Mouse (Mus musculus) heart, postnatal 4 days (tissue): ENCODE results near the gene Tcf3. TPM values are rescaled to one million over a fixed set of nuclear protein-coding genes. Genes with fewer than 3 reads are reported as not detected.

ENCODE experiments used
- DNase-seq: peaks from one replicate; pipeline ENCODE4 v3.0.0; 2021
- microRNA-seq, 2 experiments: library from miRNA; unstranded; fragments of <30 nt; microRNA quantifications; one replicate each; pipeline ENCODE4 v1.2.0; 2021 to 2022
- total RNA-seq, 2 experiments: library from RNA; stranded (reverse); gene quantifications; 2 replicates each; pipeline ENCODE4 v1.2.3; 2021

Gene Tcf3
- total RNA-seq, 2 experiments from 2014 or later = 58.6 to 60.1 TPM

DNA sequence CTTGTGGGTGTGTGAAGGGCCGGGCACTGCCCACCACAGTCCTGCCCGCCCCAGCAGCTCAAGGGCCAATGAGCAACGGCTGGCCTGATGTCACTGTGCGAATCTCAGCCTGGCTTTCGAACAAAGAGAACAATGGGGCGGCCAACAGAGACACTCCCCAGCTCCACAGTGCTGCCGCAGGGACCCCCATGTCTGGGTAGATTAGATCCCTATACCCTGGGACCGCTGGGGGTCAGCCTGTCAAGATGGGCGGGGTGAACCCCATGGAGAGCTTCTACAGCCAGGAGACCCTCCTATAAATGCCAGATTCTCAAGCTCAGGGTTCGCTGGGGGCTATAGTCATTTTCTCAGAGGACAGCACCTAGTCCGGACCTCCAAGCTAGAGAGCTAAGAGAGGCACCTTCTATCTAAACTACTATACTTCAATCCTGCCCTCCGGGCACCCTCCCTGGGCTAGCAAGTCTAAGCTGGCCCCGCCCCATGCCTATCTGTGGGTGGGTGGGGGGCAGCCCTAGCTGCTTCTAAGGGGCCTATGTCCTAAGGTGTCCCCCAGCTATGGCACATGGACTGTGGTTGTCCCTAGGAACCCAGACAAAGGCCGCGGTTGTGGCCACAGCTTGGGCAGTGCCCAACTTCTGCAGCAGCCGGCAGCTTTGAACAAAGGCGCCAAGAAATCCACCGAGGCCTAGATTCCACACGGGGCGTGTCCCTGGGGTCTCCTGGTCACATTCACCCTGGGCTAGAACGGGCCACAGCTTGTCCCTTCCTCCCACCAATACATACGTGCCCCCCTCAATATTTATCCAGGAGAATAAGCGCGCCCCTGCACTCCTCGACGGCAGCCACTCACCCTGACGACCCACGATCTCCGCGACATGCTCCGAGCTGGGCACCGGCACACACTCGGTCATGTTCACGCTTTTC is 47.4 kb downstream of the Tcf3 start:
- DNase-seq = peak; percentile 71

DNA sequence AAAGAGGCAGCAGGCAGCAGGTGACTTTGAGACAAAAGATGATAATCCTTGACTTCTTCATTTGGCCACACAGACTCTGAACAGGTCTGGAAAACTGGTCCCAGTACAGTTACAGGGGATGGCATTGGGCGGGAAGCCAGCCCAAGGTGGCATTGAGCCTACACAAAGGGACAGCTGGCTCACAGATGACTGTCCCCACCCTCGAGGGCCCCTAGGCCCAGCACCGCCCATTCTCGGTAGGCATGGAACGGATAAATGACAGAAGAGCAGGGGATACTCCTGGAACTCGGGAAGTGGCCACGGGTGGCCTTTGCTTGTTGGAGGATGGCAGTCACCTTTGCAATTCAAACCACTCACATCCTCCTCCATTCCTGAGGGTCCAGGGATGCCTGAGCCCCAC is 48.1 kb downstream of the Tcf3 start:
- no peak for DNase-seq

DNA sequence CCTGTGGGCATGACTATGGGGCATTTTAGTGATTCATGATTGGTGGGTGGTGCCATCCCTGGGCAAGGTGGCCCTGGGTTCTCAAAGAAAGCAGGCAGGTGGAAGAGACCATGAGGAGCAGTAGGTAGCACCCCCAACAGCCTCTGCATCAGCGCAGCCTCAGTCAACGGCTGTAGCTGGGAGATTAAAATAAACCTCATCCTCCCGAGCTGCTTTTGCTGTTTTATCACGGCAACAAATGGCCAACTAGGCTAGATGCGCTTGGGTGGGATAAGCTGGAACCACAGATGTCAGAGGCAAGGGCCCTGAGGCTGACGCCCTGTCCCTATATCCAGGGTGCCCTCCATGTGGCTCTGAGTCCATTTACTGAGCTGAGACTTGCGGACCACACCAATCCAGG is 48.7 kb downstream of the Tcf3 start:
- no peak for DNase-seq

DNA sequence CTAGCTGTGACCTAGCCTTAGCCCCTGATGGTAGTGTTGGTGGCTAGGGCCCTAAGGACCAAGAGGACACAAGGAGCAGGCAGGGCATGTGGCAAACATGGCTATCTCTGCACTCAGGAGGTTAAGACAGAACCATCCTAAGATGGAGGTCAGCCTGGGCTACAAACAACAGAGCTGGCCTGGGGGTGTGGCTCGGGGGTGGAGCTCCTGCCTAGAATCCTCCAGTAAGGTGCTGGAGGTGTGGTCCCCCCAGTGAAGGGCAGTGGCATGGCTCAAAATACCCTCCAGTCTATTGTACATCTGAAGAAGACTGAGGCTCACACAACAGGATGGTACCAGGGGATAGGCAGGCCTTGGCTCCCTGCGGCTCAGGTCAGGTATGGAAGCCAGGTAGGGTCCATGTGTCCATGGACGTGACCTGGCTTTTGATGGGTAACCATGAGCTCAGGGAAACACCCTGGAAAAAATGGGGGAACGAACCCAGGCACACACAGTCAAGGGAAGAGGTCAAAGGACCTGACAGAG is 49.3 kb downstream of the Tcf3 start:
- DNase-seq = no peak

DNA sequence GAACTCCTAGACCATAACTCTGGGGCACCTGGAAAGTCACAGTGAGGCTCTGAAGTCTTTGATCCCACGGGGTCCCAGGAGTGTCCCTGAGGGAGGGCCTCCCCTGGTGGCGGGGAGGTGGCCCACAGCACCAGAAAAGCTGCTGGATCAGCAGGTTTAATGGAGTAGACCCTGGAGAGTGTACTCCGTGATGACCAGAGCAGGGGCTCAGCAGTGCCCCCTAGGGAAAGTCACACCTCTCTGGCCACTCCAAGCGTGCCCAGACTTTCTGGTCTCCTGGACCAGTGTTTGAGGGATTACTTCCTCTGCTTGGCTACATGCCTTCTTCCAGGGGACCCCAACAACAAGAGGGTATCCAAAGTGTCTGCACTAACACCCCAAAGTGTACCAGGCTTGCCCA is 50.0 kb downstream of the Tcf3 start:
- DNase-seq = no peak

DNA sequence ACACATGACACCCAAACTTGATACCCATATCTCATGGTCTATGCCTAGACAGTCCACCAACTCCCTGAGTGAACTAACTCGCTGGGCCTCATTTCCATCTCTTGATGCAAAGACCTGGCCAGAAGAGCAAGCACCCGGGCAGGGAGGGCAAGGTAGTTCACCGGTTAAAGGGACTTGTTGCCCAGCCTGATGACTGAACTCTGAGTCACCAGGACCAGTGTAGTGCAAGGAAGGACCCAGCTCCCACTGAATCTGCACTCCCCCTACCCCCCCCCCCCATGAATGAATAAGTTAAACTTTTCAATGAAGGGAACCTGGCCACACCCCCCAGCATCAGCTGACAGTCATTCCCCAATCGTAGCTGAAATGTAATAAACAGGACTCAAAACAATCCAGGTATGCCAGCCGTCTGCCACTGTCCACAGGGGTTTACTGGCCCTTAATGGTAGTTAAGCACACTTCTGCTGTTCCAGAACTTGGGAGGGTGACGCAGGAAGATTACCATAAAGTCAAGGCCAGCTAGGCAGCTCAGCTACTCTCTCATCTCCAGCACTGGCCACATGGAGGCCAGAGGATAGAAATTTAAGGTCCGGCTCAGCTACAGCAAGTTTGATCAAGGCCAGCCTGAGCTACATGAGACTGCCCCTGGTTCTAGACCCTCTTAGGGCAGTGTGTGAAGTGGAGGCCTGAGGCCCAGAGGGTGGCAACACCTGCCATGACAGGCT is 50.6 kb downstream of the Tcf3 start:
- DNase-seq = no peak

DNA sequence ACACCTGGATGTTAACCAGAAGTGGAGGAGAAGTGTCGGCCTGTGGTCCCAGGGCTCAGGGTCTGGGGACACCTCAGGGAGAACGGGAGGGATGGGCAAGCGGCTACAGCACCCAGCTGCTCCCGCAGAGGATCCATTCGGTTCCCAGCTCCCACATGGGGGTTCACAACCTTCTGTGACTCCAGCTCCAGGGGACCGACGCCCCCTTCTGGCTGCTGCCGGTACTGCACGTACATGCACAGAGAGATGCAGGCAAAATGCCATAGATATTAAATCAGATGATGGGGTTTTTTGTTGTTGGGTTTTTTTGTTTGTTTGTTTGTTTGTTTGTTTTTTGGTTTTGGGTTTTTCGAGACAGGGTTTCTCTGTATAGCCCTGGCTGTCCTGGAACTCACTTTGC is 55.7 kb downstream of the Tcf3 start:
- DNase-seq = peak; percentile 59

DNA sequence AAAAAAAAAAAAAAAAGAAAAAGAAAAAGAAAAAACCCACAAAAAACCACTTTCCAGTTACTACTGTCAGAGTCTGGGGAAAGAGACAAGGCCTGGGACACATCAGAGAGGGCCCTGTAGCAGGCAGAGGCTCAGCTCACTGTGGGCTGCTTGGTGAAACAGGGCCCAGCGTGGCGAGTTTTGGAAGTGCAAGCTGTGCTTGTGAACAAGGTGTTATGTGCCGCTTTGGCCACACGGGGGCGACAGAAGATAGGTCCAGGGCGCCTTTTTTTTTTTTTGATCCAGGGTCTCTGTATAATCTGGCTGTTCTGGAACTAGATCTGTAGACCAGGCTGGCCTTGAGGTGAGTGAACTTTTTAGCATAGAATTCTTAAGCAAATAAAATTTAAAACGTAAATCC is 57.3 kb downstream of the Tcf3 start:
- peak; percentile 98 for DNase-seq

DNA sequence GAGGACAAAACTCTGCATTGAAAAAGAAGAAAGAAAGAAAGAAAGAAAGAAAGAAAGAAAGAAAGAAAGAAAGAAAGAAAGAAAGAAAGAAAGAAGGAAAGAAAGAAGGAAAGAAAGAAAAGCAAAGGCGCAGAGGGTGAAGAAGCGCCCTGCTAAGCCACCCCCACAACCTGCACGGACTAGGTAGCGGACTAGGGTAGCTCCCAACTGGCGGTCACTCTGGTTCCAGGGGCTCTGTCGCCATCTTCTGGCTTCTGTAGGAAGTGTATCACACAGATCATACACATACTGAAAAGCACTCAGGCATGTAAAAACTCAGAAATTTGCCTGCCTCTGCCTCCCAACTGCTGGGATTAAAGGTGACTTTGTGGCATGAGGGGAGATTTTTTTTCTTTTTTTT is 59.4 kb downstream of the Tcf3 start:
- peak; percentile 87 for DNase-seq

DNA sequence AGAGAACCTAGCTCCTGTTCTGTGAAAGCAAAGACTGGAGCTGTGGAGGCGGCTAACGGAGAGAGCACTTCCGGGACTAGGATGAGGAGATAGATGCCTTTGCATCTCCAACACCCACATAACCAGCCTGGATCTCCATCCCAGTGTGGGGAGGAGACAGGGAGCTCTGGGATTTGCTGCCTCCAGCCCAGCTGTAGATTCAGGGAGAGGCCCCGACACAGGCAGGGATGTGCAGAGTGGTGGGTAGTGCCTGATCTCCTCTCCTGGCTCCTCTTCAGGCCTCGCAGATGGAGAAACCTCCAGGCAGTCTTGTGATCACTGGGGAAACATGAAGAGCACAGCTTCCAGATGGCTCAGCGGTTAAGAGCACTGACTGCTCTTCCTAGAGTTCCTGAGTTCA is 60.7 kb downstream of the Tcf3 start:
- no peak for DNase-seq

DNA sequence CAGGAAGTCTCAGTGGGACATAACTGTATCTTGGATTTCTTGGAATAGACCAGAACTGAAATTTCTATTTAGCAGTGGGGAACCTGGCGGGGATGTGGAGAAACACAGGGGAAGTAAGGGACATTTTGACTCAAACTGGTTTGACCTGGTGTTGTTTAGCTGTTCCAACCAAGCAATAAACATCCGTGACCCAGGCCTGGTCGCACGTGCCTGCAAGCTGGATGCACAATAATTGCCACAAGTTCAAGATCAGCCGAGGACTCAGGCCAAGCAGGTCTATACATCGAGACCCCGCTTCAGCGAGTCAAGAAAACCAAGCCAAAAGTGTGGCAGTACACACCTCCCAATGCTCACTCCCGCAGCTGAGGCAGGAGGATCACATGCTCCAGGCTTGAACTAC is 61.5 kb downstream of the Tcf3 start:
- no peak for DNase-seq

DNA sequence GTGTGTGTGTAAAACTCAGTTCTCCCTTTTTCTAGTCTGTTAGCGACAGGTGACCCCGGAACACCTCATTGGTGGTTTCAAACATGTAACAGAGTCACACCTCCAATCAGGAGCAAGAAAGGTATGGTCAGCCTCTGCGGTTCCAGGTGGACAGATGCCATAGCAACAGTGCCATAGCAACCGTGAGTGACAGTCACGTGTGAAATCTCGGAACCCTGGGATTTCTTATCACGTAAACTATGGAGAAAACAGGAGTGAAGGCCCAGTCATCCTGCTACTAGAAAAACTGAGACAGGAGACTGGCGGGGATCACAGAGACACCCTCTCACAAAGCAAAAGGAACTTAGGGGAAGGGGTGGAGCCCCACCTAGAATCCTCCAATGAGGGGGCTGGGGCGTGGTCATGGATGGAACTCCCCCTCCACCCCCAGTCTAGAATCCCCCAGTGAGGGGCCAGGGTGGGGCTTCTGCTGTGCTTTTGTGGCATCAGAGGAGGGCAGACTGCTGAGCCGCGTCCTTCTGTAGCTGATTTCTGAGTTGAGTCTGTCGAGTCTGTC is 62.0 kb downstream of the Tcf3 start:
- no peak for DNase-seq

DNA sequence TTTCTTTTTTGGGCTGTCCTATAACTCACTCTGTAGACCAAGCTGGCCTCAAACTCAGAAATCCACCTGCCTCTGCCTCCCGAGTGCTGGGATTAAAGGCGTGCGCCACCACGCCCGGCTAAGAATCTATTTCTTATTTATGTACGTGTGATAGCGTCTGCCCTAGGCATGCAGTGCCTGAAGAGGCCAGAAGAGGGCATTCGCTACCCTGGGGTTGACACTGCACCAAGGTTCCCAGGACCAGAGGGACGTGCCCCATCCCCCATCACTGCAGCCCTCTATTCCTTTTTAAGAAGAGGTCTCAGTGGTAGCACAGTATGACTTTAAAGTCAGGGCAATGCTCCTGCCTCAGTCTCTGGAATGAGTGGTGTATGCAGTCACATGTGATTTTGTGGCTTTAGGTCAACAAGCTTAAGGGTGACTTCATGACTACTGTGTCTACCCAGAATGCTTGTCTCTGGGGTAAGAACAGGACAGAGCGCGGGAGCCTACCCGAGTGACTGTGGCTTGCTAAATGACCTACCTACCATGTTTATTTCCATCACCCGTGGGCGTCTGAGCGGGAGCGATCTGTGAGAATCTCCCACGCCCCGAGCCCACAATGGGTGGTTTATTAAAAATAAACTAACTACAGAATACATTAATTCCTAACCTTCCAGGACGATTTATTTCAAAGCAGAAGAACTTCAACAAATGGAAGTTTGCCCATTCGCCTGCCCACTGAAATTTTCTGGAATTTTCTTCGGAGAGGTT is 63.3 kb downstream of the Tcf3 start:
- no peak for DNase-seq

DNA sequence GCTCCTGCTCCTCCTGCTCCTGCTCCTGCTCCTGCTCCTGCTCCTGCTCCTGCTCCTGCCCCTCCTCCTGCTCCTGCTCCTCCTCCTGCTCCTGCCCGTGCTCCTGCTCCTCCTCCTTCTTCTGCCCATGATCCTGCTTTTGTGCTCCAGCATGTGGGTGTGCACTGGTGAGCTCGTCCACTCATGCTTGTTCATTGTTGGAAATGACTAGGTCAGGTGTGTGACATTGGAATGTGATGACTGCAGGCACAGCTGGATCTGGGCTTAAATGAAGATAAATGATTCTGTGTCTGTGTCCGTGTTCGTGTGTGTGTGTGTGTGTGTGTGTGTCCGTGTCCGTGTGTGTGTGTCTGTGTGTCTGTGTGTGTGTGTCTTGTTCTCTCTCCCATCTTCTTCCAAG is 65.1 kb downstream of the Tcf3 start:
- DNase-seq = no peak

DNA sequence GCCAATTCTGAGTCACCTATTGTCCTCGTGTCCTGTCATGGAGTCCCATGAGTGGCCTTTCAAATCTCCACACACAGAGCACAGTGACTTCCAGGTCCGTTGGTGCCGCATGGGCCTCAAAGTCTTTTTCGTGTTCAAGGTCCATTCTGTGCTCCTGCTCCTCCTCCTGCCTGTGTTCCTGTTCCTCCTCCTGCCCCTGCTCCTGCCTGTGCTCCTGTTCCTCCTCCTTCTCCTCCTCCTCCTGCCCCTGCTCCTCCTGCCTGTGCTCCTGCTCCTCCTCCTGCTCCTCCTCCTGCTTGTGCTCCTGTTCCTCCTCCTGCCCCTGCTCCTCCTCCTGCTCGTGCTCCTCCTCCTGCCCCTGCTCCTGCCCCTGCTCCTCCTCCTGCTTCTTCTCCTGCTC is 65.5 kb downstream of the Tcf3 start:
- no peak for DNase-seq

DNA sequence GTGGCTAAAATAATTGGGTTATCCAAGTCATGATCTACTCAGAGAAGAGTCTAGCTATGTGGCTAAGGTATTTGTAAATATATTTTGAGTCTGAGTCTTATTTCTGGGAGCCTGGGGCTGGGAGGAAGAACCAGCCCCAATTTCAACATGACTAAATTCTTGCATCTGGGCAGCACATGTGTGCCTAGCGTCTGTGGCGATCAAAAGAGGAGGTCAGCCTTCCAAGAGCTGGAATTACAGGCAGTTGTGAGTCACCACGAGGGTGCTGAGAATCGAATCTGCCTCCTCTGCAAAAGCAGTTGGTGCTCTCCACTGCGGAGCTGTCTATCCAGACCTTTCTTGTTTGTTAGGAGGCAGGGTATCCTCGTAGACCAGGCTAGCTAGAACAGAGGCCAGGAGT is 67.7 kb downstream of the Tcf3 start:
- DNase-seq = no peak

DNA sequence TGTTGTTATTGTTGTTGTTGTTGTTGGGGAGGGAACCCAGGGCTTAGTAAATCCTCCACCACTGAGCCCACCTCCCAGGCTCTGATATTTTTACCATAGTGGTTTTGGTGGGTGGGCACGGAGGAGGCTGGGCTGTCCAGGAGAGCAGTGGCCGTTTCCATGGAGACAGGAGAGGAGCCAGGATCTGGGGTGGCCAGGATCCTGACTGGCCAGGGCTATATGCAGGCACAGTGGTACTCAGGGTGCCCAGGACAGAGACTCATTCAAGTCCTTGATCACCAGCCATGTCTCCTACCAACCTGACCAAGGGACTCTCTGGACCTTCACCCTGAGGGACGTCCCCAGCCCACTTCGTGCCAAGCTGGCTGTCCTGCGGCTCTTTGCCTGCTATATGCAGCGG is 69.7 kb downstream of the Tcf3 start:
- no peak for DNase-seq

Small RNA genes lying within 50 kb of the gene (microRNA-seq; reads per million reads assigned to microRNA genes)
- gene Gm22721 = 0 reads per million in 2 experiments

Other genes starting within 250 kb of the Tcf3 start
- gene Mum1, start 207.2 kb downstream of the Tcf3 start, total RNA-seq = 10 to 100 TPM; 22.8 to 26.7 TPM
- gene Ndufs7, start 184.5 kb downstream of the Tcf3 start, total RNA-seq = 100 to 1,000 TPM; 480 to 520 TPM
- 10 to 100 TPM; 18.5 to 23.4 TPM for gene Gamt, start 172.6 kb downstream of the Tcf3 start, total RNA-seq
- 100 to 1,000 TPM; 131 to 140 TPM for gene Dazap1, start 172.2 kb downstream of the Tcf3 start, total RNA-seq
- 1,000 to 10,000 TPM in 1 of 2 experiments, 100 to 1,000 TPM in 1; 949 to 1,003 TPM for gene Rps15, start 141.2 kb downstream of the Tcf3 start, total RNA-seq
- gene Apc2, start 137.7 kb downstream of the Tcf3 start, total RNA-seq = 1 to 10 TPM; 6.0 to 6.2 TPM
- gene 2310011J03Rik, start 113.1 kb downstream of the Tcf3 start, total RNA-seq = 10 to 100 TPM; 16.9 TPM
- 1 to 10 TPM; 1.3 to 2.0 TPM for gene Pcsk4, start 104.1 kb downstream of the Tcf3 start, total RNA-seq
- 1 to 10 TPM; 1.6 to 1.8 TPM for gene Reep6, start 103.7 kb downstream of the Tcf3 start, total RNA-seq
- 10 to 100 TPM; 32.8 to 34.2 TPM for gene Adamtsl5, start 85.2 kb downstream of the Tcf3 start, total RNA-seq
- gene Plk5, start 77.2 kb downstream of the Tcf3 start, total RNA-seq = not detected
- 10 to 100 TPM; 20.2 to 22.2 TPM for gene Mex3d, start 46.0 kb downstream of the Tcf3 start, total RNA-seq
- gene Mbd3, start 34.1 kb downstream of the Tcf3 start, total RNA-seq = 100 to 1,000 TPM; 137 to 140 TPM
- gene Uqcr11, start 26.8 kb downstream of the Tcf3 start, total RNA-seq = 1,000 to 10,000 TPM; 1,257 to 1,372 TPM
- gene Onecut3, start 61.2 kb upstream of the Tcf3 start, total RNA-seq = under 1 TPM in 1 of 2 experiments, not detected in 1; 0.05 TPM
- gene Atp8b3, start 105.5 kb upstream of the Tcf3 start, total RNA-seq = not detected
- gene Rexo1, start 127.9 kb upstream of the Tcf3 start, total RNA-seq = 10 to 100 TPM; 22.4 to 26.2 TPM
- gene Klf16, start 143.7 kb upstream of the Tcf3 start, total RNA-seq = 10 to 100 TPM in 1 of 2 experiments, 1 to 10 TPM in 1; 9.6 to 10.4 TPM
- 10 to 100 TPM; 93.6 to 95.0 TPM for gene Abhd17a, start 156.7 kb upstream of the Tcf3 start, total RNA-seq
- 10 to 100 TPM; 27.0 to 30.4 TPM for gene Scamp4, start 169.2 kb upstream of the Tcf3 start, total RNA-seq
- 1 to 10 TPM; 2.6 to 2.9 TPM for gene Adat3, start 169.2 kb upstream of the Tcf3 start, total RNA-seq
- 1 to 10 TPM in 1 of 2 experiments, under 1 TPM in 1; 0.79 to 1.2 TPM for gene Gm49322, start 172.4 kb upstream of the Tcf3 start, total RNA-seq
- 100 to 1,000 TPM; 142 to 162 TPM for gene Csnk1g2, start 189.2 kb upstream of the Tcf3 start, total RNA-seq
- gene Btbd2, start 223.4 kb upstream of the Tcf3 start, total RNA-seq = 10 to 100 TPM; 42.2 to 42.4 TPM
- 100 to 1,000 TPM; 105 TPM for gene Mknk2, start 244.5 kb upstream of the Tcf3 start, total RNA-seq